Mouse (Mus musculus) MEL-GATA-1-ER (cell line): ENCODE measurements around the gene Fgf6.

Experiments
- DNase-seq: peaks from one replicate; pipeline ENCODE4 v3.0.0-alpha.2; 2012; ENCODE audit warnings: low read depth; ENCODE audit errors: extremely low read depth

Fgf6 gene

DNA sequence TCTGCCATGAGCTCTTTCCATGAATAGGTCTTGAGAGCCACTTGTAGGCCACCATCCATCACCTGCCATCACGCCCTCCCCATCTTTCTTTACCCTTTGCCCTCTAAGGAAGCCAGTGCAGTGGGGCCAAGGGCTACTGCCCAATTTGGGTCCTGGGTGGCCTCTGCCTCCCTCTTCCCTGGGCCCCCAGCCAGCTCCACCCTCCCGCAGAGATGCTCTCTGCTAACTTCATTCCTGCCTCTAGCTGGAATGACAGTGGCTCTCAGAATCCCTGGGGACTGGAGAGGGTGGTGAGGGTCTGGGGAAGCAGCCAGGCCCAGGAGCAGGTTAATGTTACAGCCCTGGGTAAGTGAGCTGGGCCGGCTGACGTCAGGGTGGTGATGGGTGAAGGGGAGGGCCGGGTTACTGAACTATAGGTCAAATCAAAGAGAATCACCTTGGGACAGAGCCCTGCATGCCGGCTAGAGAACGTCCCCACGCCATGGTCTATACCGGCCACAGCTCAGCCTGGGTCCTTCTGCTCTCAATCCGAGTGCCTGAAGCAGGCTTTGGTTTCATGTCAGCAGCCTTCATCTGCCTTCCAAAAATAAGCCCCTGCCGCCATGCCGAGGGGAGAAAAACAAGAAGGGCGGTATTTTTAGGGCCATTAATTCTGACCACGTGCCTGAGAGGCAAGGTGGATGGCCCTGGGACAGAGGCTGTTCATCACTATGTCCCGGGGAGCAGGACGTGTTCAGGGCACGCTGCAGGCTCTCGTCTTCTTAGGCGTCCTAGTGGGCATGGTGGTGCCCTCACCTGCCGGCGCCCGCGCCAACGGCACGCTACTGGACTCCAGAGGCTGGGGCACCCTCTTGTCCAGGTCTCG lies at the start of gene Fgf6:
Gene Fgf6, plus strand, starts transcription at position 681 of the 865 bp plus-strand sequence.
- DNase-seq, result no peak

DNA sequence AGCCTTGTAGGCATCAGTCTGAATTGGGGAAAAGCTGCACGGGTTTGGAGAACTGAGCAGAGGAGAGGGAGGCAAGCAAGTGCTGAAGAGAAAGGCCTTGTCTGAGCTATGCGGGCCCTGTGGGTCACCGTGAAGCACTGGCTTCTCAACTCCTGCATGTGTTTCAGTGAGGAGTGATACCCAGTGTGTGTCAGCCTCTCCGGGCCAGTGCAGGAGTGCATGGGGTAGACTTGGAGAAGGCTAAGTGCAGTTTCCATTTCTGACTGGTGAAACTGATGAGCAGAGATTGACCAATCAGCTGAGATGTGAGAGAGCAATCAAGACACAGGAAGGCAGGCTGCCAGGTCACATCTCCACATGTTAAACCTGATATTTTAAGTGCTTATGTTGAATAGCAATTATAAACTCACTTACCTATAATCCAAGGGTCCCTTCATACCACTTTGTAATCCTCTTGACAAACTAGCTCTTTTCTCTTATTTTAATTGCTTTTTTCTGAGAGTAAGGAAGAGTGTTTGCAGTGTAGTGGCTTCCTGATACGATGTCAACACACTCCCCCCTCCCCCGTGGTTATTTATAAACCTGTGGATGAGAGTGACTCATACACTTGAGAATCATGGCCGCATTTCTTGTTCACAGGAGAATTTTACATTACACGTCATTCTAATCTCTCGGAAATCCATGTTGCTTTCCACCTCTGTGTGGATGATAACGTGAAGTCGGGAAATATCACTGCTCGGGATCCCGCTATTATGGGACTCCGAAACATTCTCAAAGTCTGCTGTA lies 49.0 kb upstream of the Fgf6 start:
- no peak for DNase-seq

- DNase-seq, result peak; percentile 37
These were observed 33.7 kb upstream of the Fgf6 start for GRCm38 (mm10) chr6:126981539-126982234.

DNA sequence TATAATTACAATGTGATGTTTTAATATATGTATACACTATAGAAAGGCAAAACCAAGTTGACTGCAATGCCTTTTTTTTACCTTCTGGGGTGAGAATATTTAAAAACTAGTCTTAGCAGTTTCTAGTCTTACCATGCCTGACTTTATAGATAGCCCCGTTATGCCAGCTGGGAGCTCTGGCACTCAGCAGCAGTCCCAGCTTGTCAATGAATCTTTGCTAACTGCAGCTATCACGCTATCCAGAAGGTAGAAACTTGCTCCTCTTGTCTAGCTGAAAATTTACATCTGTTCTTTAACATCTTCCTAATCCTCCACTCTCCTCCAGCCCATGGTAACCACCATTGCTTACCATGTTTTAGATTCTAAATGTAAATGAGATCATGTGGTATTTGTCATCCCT lies 21.7 kb upstream of the Fgf6 start:
- no peak for DNase-seq

GRCm38 (mm10) chr6:126995494-126995893 lies 19.9 kb upstream of the Fgf6 start:
- peak; percentile 28 for DNase-seq

DNA sequence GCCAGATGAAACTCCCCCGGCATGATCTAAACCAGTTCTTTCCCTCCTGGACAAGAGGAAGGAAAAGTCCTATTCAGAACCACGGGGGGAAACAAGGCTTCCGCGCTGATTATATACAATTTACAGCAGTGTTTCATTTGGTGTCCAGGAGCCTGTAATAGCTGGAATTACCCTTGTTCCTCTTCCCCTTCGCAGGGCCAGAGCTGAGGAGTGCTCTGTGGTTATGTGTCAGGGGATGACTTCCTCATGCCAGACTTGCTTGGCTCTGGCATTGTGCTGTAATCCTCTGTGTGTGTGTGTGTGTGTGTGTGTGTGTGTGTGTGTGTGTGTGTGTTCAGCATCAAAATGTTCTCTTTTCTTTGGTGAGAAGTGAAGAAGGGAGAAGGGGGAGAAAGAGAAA lies 19.0 kb upstream of the Fgf6 start:
- DNase-seq, result peak; percentile 50

DNA sequence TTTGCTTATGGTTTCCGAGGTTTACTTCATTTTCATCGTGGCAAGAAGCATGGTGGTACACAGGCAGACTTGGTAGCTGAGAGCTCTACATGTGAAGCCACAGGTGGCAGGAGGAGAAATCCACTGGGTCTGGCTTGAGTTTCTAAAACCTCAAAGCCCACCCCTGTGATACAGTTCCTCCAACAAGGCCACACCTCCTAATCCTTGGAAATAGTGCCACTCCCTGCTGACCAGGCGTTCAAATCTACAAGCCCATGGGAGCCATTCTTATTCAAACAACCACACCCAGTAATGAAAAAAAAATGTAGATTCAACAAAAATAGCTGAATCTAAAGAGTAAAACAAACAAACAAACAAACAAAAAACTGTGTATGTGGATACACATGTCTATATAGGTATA lies 9.7 kb upstream of the Fgf6 start:
- no peak for DNase-seq

- no peak for DNase-seq
These were observed 8.8 kb upstream of the Fgf6 start for GRCm38 (mm10) chr6:127006551-127006950.

GRCm38 (mm10) chr6:127010021-127010420 lies 5.4 kb upstream of the Fgf6 start:
- DNase-seq, result no peak

DNA sequence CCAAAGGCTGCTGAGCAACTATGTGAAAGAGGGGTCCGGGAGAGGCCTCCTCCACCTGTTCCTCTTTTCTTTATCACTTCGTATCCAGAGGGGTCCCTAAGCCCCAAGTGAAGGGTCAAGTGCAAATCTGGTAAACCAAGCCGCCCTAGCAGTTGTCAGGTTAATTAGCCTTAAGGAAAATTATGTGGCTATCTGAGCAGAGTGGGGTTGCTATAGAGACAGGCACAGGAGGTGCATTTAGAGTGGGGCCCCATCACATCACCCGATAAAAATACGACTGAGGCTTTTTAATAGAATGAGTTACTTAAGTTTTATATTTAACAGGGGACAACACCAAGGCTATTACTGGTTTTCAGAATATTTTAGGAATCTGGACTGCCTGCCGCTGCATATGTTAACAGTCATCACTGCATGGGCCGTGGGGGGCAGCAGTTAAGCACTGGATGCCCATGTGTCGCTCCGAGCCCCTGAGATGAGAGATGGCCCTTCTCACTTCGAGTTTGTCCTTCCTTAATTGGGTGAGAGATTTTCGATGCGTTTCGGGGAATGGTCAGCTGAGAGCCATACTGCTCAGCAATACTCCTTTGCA lies 3.3 kb upstream of the Fgf6 start:
- no peak for DNase-seq

DNA sequence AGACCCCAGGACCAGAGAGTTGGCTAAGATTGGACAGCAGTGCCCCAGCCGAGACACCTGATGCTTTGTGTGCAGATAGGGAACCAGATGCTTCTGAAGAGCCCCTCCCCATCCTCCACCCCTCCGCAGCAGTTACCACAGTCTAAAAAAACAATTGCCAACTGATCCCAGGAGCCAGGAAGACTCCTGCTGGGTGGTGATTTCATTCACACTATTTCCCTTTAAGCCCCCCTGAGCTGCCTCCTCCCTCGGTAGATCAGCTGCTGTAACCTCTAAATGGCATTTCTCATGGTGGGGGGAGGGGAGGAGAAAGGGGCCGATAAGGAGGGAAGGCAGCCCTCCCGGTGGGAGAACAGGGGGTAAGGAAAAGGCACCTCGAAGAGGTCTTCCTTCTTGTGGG lies 3.9 kb downstream of the Fgf6 start:
- no peak for DNase-seq

GRCm38 (mm10) chr6:127020431-127020830 lies 5.0 kb downstream of the Fgf6 start:
- no peak for DNase-seq

DNA sequence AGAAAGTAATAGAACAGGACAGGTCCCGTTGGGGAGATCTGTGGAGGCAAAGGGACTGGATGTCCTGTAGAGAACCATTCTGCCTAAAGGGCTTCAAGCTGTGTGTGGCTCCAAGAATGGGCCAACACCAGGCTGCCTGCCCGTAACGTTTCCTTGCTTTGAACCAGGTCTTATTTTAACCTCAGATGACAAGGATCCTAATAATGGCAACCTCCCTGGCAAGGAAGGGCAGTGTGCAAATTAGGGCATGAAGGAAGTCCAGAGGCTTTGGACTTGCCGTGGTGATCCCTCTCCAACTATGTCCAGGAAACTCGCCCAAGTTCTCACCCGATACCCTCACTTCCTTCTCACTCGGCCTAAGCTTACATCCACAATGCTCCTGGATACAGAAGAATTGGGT lies 9.4 kb downstream of the Fgf6 start:
- no peak for DNase-seq

DNA sequence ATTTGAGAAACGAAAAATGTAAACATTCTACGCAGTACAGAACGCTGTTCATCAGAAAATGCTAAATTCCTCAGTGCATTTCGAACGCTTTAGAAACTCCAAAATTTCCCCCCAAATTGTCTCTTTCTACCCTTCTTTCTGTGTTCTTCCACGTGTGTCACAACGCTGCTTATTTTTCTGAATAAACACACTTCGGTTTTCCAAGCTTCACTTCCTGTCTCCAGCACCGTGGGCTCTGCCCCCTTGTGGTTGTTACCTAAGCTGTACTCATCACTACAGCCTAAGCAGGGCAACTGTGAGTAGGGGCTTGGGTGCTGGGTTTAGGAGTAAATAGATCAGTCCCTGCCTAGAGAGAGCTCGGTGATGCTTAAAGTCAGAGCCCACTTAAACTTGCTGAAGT lies 19.4 kb downstream of the Fgf6 start:
- DNase-seq, result peak; percentile 47

DNA sequence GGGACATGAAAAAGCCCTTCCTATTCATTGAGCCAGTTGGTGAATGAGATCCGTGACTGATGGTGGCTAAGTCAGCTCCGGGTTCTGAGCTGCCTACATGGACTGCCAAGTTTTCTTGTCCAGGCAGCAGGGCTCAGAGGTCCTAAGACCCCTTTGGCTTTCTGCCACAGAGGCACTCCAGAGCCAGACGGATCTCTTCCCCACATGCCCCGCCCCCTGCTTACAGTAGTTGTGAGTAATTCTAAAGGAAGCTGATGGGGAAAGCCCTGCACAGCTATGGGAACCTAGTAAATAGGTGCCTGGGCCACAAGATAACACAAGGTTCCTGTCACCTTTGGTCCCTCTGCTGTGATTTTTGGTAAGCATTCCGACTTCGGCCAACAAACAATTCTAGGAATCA lies 29.5 kb downstream of the Fgf6 start:
- DNase-seq, result no peak

GRCm38 (mm10) chr6:127050847-127051246 lies 35.5 kb downstream of the Fgf6 start:
- DNase-seq, result no peak

DNA sequence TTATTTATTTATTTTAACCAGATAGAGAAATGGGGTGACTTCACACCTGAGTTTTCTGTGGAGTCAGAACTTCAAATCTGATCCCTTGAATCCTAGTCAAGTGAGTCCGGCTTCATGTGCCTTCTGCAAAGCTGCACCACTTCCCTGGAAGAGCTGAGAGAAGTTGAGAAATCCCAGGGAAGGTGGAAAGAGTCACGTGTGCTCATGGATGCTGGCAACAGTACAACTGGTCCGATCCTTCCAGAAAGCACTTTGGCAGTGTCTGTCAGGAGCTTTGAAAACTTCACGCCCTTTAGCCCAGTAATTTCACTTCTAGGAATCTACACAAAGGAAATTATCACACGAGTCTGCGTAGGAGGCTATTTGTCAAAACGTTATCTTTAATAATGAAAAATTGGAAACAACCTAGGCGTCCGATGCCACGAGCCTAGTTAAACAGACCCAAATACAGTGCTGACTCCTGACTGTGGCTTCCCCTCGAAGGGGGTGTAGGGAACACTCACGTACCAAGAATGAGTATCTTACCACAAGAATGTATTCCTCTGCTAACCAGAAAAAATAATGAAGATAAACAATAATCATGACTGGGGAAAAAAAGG lies 41.7 kb downstream of the Fgf6 start:
- DNase-seq, result no peak

DNA sequence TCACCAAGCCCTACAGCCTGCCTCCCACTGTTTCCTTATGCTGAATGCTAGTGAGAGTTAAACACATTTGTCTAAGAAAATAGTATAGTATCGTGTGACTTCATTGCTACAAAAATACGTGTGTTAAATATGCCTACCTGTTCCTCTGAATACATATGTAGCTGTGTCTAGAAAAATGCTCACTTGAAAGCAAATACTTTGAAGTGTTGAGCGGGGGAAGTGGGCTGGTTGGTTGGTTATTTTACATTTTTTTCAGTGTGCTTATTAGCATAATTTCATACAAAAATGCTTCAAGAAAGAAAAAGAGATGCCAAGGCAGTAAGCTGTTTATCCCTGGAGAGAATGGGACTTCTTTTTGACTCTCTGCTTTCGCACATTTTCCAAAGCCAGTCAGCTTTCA lies 44.6 kb downstream of the Fgf6 start:
- no peak for DNase-seq

DNA sequence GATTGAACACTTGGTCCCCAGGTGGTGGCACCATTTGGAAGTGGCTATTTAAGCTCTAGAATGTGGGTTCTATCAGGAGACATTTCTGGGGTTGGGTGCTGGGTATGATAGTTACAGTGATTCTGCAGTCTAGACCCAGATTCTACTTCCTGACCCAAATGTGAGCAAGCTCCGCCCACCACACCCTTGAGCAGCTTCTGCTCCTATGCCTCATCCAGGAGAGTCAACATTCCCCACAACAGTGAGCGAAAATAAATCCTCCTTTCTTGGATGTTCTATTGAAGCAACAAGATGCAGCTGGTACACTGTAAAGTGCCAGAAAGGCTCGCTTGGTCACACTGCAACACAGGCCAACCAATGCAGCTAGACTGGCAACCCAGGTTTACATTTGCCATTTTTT lies 48.5 kb downstream of the Fgf6 start:
- DNase-seq, result no peak

DNA sequence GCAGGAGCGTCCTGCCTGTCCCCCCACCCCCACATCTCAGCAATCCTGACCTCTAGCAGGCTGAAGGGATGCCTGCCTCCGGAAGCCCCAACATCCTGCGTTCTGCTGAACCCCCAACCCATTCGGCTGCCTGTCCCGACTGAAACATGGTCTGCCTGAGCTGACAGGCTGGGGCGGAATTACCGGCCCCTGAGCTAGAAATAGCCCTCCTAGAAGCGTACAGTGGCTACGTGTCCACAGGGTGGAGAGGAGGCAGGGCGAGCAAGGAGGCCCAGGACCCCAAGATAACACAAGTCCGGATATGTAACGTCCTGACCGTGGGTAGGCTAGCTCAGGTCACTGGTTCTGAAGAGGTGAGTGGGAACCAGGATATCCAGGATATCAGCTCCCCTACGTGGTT lies 49.4 kb downstream of the Fgf6 start:
- DNase-seq, result no peak

DNA sequence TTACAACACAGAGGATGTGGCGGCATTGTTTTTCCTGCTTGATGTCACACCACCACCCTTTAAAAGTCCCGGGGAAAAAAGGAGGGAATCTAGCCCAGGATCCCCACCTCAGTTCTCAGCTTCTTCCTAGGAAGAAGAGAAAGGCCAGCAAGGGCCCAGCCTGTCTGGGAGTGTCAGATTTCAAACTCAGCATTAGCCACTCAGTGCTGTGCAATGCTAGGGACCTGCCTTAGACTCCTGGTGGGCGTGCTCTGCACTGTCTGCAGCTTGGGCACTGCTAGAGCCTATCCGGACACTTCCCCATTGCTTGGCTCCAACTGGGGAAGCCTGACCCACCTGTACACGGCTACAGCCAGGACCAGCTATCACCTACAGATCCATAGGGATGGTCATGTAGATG lies 57.4 kb downstream of the Fgf6 start, which contains the start of gene Fgf23:
Gene Fgf23, plus strand, starts transcription at position 86 of the 400 bp plus-strand sequence.
- no peak for DNase-seq
